Mouse (Mus musculus): ENCODE results near the gene Ctag2. TPM values are rescaled to one million over a fixed set of nuclear protein-coding genes. Genes with fewer than 3 reads are reported as not detected.

Gene Ctag2
- polyA plus RNA-seq (2012; rRNA removed), result 125 and 177 TPM in 2 replicates

- Histone ChIP-seq H3K4me3 (ENCODE audit: control insufficient read depth, low read depth, low read length) (peak within 1 kb of the TSS; percentile 86), H3K27me3 (ENCODE audit: control insufficient read depth, insufficient read depth, low read length) (no peaks in the 10 kb centered on the region), H3K4me1 (ENCODE audit: control insufficient read depth, insufficient read depth, low read length) (no peaks in the 10 kb centered on the region), H3K27ac (ENCODE audit: control insufficient read depth, insufficient read depth, low read depth, low read length) (peak within 1 kb of the TSS; percentile 89), H3K36me3 (ENCODE audit: control insufficient read depth, insufficient read depth, low read length) (no peaks in the 10 kb centered on the region)
- no peak for TF ChIP-seq POLR2A (IDR thresholded peaks at IDR 0.05; ENCODE audit: control insufficient read depth, low read depth, low read length)
- no peak for TF ChIP-seq CTCF (IDR thresholded peaks at IDR 0.05; ENCODE audit: control insufficient read depth, insufficient read depth, insufficient replicate concordance, low read depth, low read length)
Observed at GRCm38 (mm10) chrX:65047344-65047743, at the start of gene Ctag2. Gene Ctag2, plus strand, starts transcription at chrX:65047644.

Data from testis, adult 2 months (tissue).